Mouse (Mus musculus): ENCODE results near the gene Mxd1.

Mxd1 gene

DNA sequence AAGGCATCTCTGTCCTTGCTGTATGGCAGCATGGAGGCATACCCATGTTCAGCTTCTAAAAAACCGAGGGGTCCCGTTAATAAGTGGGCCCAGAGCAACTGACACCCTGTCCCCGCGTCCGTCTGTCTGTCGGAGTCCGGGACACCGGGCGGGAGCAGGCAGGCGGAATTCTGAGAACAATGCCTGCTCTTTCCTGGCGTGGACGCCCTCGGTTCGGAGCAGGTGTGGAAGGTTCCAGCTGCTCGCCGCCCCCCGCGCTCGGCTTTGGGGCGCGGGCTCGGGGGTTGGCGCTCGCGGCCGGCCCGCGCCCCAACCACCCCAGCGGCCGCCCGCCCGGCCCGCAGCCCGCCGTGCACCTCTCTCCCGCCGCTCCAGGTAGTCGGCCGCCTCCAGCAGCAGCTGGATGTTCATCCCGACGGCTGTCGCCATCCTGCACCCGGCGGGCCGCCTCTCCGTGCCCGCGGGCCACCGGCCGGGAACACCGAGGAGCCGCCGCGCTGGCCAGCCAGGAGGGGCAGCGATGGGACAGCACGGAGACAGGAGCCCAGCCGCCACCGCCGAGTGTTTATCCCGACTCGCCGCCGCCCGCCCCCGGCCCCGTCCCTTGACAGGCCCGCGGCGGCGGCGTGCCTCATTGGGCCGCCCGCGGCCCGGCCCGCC lies at the start of gene Mxd1:
Mxd1 (minus strand) TSS at position 582 of the 660 bp plus-strand sequence.
- in situ Hi-C loops (cut with MboI, MseI), result no loop called here

- in situ Hi-C loops (cut with MboI, MseI), result no loop called here
These were observed 39.3 kb upstream of the Mxd1 start for GRCm38 (mm10) chr6:86708072-86708774.

- in situ Hi-C loops (cut with MboI, MseI), result no loop called here
These were observed 33.6 kb upstream of the Mxd1 start for GRCm38 (mm10) chr6:86702577-86702976.

- in situ Hi-C loops (cut with MboI, MseI), result no loop called here
These were observed 28.9 kb upstream of the Mxd1 start for GRCm38 (mm10) chr6:86697903-86698302.

DNA sequence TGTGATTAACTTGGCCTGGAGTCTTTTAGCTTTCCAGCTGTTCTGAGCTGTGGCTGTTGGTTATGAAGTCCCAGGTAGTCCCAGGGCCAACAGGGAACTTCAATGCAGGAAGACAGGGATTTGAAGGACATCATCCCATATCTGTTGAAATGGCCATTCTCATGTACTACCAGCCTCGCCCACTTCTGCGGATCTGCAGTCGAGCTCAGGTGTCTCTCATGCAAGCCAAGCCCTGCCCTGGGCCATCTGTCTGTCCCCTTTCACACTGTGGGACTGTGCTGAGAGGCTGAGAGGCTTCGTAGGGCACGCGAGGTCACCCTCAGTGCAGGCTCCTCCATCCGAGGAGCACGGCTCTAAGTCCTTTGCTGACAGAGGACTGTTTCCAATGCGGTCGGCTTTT lies 27.3 kb upstream of the Mxd1 start:
- in situ Hi-C loops (cut with MboI, MseI), result no loop called here

DNA sequence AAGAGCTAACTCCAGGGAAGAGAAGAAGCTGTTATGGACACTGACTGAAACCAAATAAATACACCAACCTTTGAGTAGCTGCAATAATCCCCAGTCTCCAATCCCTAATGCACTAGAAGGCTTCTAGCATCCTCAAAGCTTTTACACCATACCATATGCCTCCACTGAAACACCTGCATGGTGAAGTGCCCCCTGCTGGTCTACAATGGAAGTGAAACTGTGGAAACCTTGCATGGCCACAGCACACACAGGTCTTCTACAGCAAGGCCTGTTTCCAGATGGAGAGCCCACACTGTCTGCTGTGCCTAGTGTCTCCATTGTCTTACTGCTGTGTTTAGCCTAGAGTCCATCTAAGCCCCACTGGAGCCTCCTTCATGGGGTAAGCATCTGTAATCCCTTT lies 25.5 kb upstream of the Mxd1 start:
- in situ Hi-C loops (cut with MboI, MseI), result no loop called here

- in situ Hi-C loops (cut with MboI, MseI), result no loop called here
These were observed 20.7 kb upstream of the Mxd1 start for GRCm38 (mm10) chr6:86689671-86690070.

DNA sequence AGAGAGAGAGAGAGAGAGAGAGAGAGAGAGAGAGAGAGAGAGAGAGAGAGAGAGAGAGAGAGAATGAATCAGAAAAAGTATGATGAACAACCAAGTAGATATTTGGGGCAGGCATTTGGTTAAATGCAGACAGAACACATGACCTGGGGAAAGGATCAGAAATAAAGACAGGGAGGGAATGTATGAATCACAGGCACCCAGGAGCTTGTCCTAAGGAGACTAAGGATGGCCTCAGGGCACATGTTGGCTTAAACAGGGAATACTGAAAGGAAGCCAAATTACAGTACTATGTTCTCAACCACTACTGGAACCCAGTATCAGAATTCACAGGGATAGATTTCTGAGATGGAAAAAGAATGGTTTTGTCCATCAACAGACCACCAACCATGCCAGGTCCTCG lies 18.0 kb upstream of the Mxd1 start:
- in situ Hi-C loops (cut with MboI, MseI), result no loop called here

- in situ Hi-C loops (cut with MboI, MseI), result no loop called here
These were observed 15.7 kb upstream of the Mxd1 start for GRCm38 (mm10) chr6:86684655-86685011.

GRCm38 (mm10) chr6:86683872-86684654 lies 15.1 kb upstream of the Mxd1 start, which contains the start of gene Snrnp27:
Gene Snrnp27 (minus strand): TSS chr6:86684522.
- in situ Hi-C loops (cut with MboI, MseI), result no loop called here

DNA sequence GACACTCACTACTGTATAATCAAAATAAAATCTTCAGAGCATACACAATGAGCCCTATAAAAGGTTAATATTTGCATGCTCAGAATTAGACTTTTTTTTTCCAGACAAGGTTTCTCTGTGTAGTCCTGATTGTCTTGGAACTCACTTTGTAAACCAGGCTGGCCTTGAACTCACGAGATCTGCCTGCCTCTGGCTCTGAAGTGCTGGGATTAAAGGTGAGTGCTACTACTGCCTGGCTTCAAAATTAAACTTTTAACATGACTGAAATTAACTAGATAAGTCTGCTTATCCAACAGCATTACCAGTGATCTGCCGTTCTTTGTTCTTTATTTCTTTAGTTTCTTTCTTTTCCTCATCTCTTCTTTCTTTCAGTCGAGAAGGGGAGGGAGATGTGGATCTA lies 12.3 kb upstream of the Mxd1 start:
- in situ Hi-C loops (cut with MboI, MseI), result no loop called here

GRCm38 (mm10) chr6:86678341-86678740 lies 9.4 kb upstream of the Mxd1 start:
- in situ Hi-C loops (cut with MboI, MseI), result no loop called here

- in situ Hi-C loops (cut with MboI, MseI), result loop anchor here (5.0 kb wide), 1 partner anchor 134 kb away; no protein-coding TSS in a partner anchor
These were observed 1.9 kb upstream of the Mxd1 start for GRCm38 (mm10) chr6:86670873-86671272.

DNA sequence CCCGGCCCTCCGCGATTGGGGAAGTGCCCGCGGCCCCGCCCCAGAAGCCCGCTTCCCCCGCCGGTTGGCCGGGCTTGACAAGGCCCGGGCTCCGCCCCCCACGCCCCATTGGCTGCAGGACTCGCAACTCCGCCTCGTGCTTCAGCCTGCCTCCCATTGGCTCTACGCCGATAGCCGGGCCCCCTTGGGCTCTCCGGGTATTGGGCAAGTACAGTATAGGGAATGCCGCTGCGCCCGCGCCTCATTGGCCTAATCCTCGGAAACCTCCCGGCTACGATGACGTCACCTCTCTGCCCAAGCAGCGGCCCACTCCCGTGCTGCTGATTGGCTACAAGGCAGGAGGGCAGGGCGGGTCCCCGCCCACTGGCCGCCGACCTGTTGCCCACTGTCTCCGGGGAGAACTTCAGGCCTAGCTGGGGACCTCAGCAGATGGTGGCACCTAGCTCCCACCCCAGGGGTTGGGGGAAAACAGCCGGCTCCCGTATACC lies 323 bp upstream of the Mxd1 start:
- in situ Hi-C loops (cut with MboI, MseI), result no loop called here

- in situ Hi-C loops (cut with MboI, MseI), result no loop called here
These were observed 1.9 kb downstream of the Mxd1 start for GRCm38 (mm10) chr6:86667061-86667460.

GRCm38 (mm10) chr6:86665560-86666307 lies 3.2 kb downstream of the Mxd1 start:
- in situ Hi-C loops (cut with MboI, MseI), result no loop called here

- in situ Hi-C loops (cut with MboI, MseI), result no loop called here
These were observed 3.9 kb downstream of the Mxd1 start for GRCm38 (mm10) chr6:86665076-86665475.

DNA sequence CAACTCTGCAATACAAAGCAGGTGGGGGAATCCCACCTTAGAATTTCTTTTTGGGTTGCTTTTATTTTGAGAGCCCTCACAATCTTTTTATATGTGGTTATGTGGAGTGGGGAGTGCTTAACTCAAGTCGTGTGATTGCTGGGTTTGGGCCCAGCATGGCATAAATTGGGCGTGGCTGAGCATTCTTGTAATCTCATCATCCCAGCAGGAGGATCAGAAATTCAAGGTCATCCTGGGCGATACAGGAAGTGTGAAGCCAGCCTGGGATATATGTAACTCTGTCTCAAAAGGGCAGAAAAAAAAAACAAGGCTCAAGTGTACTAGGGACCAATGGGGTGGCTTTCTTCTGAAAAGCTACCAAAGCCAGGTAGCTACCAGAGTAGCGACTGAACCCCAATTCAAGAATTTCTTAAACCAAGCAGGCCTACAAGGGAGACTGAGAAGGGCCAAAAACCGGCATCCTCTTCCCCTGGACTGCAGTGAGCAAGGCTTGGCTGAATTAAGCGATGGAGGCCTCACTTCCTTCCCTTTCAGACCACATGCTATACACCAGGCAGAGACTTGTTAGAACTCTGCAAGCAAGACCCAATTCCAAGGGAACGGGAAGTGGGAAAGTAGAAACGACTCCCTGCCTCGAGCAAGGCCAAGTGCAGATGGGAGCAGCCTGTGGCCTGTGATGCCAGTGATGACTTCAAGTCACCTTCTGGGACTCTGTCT lies 8.6 kb downstream of the Mxd1 start:
- in situ Hi-C loops (cut with MboI, MseI), result no loop called here

DNA sequence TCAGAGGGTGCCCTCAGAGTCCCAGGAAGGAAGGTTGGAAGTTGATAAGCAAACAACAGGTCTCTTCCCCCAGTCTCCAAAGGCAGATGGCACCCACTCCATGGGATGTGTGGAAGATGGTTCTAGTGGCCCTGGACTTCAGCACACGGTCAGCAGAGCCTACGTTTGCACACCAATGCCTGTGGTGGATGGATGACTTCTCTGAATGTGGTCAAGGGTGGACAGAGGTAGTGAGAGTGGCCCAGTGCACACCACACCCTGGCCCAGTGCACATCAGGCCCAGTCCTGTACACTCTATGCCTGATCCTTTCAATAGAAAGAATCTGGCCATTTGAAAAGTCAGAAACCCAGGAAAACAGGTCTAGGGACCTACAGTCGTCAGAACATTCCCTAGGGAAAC lies 10.5 kb downstream of the Mxd1 start:
- in situ Hi-C loops (cut with MboI, MseI), result no loop called here

DNA sequence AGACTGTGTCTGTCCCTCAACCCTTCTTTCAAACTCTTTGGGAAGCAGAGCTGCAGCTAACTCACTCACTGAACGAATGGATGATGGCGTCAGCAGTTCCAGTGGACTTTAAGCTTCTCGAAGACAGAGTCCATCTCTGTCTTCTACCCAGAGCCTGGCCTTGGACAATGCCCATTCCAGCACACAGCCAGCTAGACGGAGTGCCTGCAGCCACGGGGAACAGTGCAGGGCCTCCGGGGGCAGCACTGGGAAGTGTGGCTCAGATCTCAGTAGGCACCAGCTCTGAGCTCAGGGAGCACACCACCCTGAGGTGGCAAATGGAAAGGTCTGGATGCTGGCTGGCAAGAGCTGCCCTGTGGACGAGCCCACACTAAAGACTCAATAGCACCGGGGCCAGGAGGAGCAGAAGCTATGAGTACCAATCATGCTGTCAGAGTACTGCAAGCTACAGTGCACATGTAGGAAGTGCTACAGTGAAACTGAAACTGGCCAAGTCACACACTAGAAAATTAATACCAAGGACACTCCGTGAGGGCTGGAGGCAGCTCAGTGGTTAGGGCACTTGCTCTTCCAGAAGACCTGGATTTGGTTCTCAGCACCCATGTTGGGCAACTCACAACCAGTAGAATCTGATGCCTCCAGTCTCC lies 14.6 kb downstream of the Mxd1 start:
- in situ Hi-C loops (cut with MboI, MseI), result no loop called here

- in situ Hi-C loops (cut with MboI, MseI), result no loop called here
These were observed 15.9 kb downstream of the Mxd1 start for GRCm38 (mm10) chr6:86653026-86653425.
